In genomic region chr12:87267682-87268081, GRCm38 (mm10) we compare ENCODE assay signal across 8 mouse cellular contexts. TPM values are rescaled to one million over a fixed set of nuclear protein-coding genes. Genes with fewer than 3 reads are reported as not detected.
DNase-seq lines count a peak whose midpoint lies in the region; ATAC-seq and TF ChIP-seq lines count a peak whose summit lies in the region.

No protein-coding gene starts in this region.

- peak overlapping the region; percentile 90 for H3K4me2 ChIP-seq in heart, postnatal 0 days (ENCODE audit: low read depth, low read length)
- H3K4me2 ChIP-seq in limb, embryonic 14.5 days (replicated peaks; ENCODE audit: low read depth, low read length, severe bottlenecking), result peak overlapping the region; percentile 58
- peak overlapping the region; percentile 82 for H3K4me2 ChIP-seq in neural tube, embryonic 12.5 days (replicated peaks)

- peaks cover 25% of the 10 kb centered on the region for H3K79me2 ChIP-seq in MEL (ENCODE audit: control insufficient read depth, insufficient read depth, low read length, poor library complexity)

- peak overlapping the region; percentile 92 for H3K9ac ChIP-seq in MEL (ENCODE audit: control insufficient read depth, low read depth, low read length, poor library complexity, severe bottlenecking)
- H3K9ac ChIP-seq in heart, postnatal 0 days (replicated peaks; ENCODE audit: low read depth, low read length), result no peak overlapping the region; the same call in 1 of the 2 replicates
- peak overlapping the region; percentile 86 for H3K9ac ChIP-seq in limb, embryonic 14.5 days (ENCODE audit: low read depth, low read length, severe bottlenecking)
- peak overlapping the region; percentile 38; the same call in 1 of the 2 replicates for H3K9ac ChIP-seq in neural tube, embryonic 12.5 days

- no peak for TF ChIP-seq POLR2A in MEL (IDR thresholded peaks at IDR 0.05; ENCODE audit: control insufficient read depth in 1 of 2, insufficient read depth in 1 of 2, low read depth in 1 of 2, low read length in 2 of 2, poor library complexity in 1 of 2)
- TF ChIP-seq POLR2A in limb, embryonic 14.5 days (IDR thresholded peaks at IDR 0.05; ENCODE audit: borderline replicate concordance, extremely low read depth, insufficient read depth, insufficient read length), result no peak

- H3K4me1 ChIP-seq in MEL (ENCODE audit: control insufficient read depth in 1 of 2, insufficient read depth in 2 of 2, low read length in 2 of 2), result peaks cover 0 to 7% of the 10 kb centered on the region in 2 experiments; a peak in 3 of 4 replicates
- H3K4me1 ChIP-seq in heart, postnatal 0 days (ENCODE audit: control insufficient read depth, insufficient read depth), result peaks cover 12% of the 10 kb centered on the region
- H3K4me1 ChIP-seq in limb, embryonic 14.5 days (ENCODE audit: control insufficient read depth, insufficient read depth, low read length), result peaks cover 7% of the 10 kb centered on the region
- peaks cover 15% of the 10 kb centered on the region for H3K4me1 ChIP-seq in neural tube, embryonic 12.5 days

- ATAC-seq in heart, postnatal 0 days (ENCODE audit: insufficient read depth, low read depth), result no peak
- ATAC-seq in limb, embryonic 14.5 days (ENCODE audit: low FRiP score, low read depth), result no peak
- ATAC-seq in neural tube, embryonic 12.5 days (ENCODE audit: low FRiP score, low read depth), result no peak

- H3K4me3 ChIP-seq in MEL (ENCODE audit: control insufficient read depth in 1 of 2, insufficient read depth in 1 of 2, low read depth in 2 of 2, low read length in 2 of 2), result peak overlapping the region; percentile 74 to 90
- H3K4me3 ChIP-seq in heart, postnatal 0 days (ENCODE audit: low read depth, low read length), result peak overlapping the region; percentile 92
- peak overlapping the region; percentile 90 for H3K4me3 ChIP-seq in limb, embryonic 14.5 days (replicated peaks; ENCODE audit: low read length)
- H3K4me3 ChIP-seq in neural tube, embryonic 12.5 days, result peak overlapping the region; percentile 61; the same call in 1 of the 2 replicates

- peaks cover 16 to 17% of the 10 kb centered on the region in 2 experiments for H3K36me3 ChIP-seq in MEL (ENCODE audit: control insufficient read depth in 1 of 2, insufficient read depth in 2 of 2, low read length in 2 of 2)
- peaks cover 54% of the 10 kb centered on the region for H3K36me3 ChIP-seq in heart, postnatal 0 days (replicated peaks; ENCODE audit: control insufficient read depth, insufficient read depth, low read length)
- peaks cover 52% of the 10 kb centered on the region for H3K36me3 ChIP-seq in limb, embryonic 14.5 days (ENCODE audit: control insufficient read depth, insufficient read depth, low read length)
- peaks cover 48% of the 10 kb centered on the region for H3K36me3 ChIP-seq in neural tube, embryonic 12.5 days

- TF ChIP-seq CTCF in MEL (IDR thresholded peaks at IDR 0.05 in 2 of 3, conservative IDR thresholded peaks at IDR 0.05 in 1 of 3; ENCODE audit: control insufficient read depth in 1 of 3, insufficient read depth in 1 of 3, low read depth in 2 of 3, low read length in 3 of 3, poor library complexity in 1 of 3, severe bottlenecking in 1 of 3), result peak; percentile 38 to 70 (median 59)
- peak; percentile 49 for TF ChIP-seq CTCF in heart, postnatal 0 days (IDR thresholded peaks at IDR 0.05; ENCODE audit: low read depth)

- H3K9me3 ChIP-seq in MEL (replicated peaks; ENCODE audit: insufficient read depth, low read length), result no peaks in the 10 kb centered on the region
- no peaks in the 10 kb centered on the region for H3K9me3 ChIP-seq in heart, postnatal 0 days (replicated peaks; ENCODE audit: control insufficient read depth, low read length)
- H3K9me3 ChIP-seq in limb, embryonic 14.5 days (ENCODE audit: control insufficient read depth, low read length), result no peaks in the 10 kb centered on the region
- H3K9me3 ChIP-seq in neural tube, embryonic 12.5 days, result no peaks in the 10 kb centered on the region

- TF ChIP-seq RAD21 in MEL (IDR thresholded peaks at IDR 0.05; ENCODE audit: low read depth, low read length), result peak; percentile 54

- H3K27ac ChIP-seq in MEL (ENCODE audit: control insufficient read depth, low read depth, low read length), result 0 out of 2 replicates have a peak overlapping the region, but pooled peaks have one; percentile 18
- H3K27ac ChIP-seq in heart, postnatal 0 days (ENCODE audit: low read depth), result no peak overlapping the region
- no peak overlapping the region for H3K27ac ChIP-seq in limb, embryonic 14.5 days (replicated peaks; ENCODE audit: low read depth, low read length)
- H3K27ac ChIP-seq in neural tube, embryonic 12.5 days, result no peak overlapping the region

- no peaks in the 10 kb centered on the region for H3K27me3 ChIP-seq in MEL (ENCODE audit: control insufficient read depth in 1 of 2, insufficient read depth in 2 of 2, low read length in 2 of 2)
- H3K27me3 ChIP-seq in heart, postnatal 0 days (ENCODE audit: control insufficient read depth, insufficient read depth, low read length), result no peaks in the 10 kb centered on the region
- no peaks in the 10 kb centered on the region for H3K27me3 ChIP-seq in limb, embryonic 14.5 days (ENCODE audit: control insufficient read depth, insufficient read depth, low read length)
- no peaks in the 10 kb centered on the region for H3K27me3 ChIP-seq in neural tube, embryonic 12.5 days (replicated peaks)

- peak; percentile 23 to 52 for DNase-seq in layer of hippocampus, postnatal 10 days (ENCODE audit: low spot score in 2 of 2)
- DNase-seq in layer of hippocampus, adult 11-12 months (ENCODE audit: low spot score), result no peak
- DNase-seq in MEL (ENCODE audit: low read depth, low spot score), result peak; percentile 80
- peak; percentile 18 to 33 for DNase-seq in cerebellum, postnatal 36 days
- peak; percentile 66 for DNase-seq in heart, postnatal 0 days (ENCODE audit: low spot score)
- DNase-seq in limb, embryonic 14.5 days (ENCODE audit: low spot score), result peak; percentile 16
- no peak for DNase-seq in frontal cortex, postnatal 25 days (ENCODE audit: low spot score in 2 of 2)

- WGBS in heart, postnatal 0 days, result 20% methylated on average over 4 of the region's 4 CpGs
- WGBS in limb, embryonic 14.5 days, result 28% methylated on average over 4 of the region's 4 CpGs
- WGBS in neural tube, embryonic 12.5 days, result 38% methylated on average over 4 of the region's 4 CpGs

- TF ChIP-seq EP300 in MEL (IDR thresholded peaks at IDR 0.05; ENCODE audit: low read depth in 1 of 2, low read length in 2 of 2), result no peak
- no peak for TF ChIP-seq EP300 in heart, postnatal 0 days (IDR thresholded peaks at IDR 0.05; ENCODE audit: low read depth)

TF ChIP-seq in MEL, 35 proteins besides CTCF, POLR2A, EP300 and RAD21 (continues in another document):
- no peak for TF ChIP-seq ELF1 (IDR thresholded peaks at IDR 0.05; ENCODE audit: low read depth, low read length)
- TF ChIP-seq TAL1 (IDR thresholded peaks at IDR 0.05; ENCODE audit: low read length), result no peak
- no peak for TF ChIP-seq KAT2A (conservative IDR thresholded peaks at IDR 0.05; ENCODE audit: low read depth, low read length)
- TF ChIP-seq SMC3 (IDR thresholded peaks at IDR 0.05; ENCODE audit: low read depth, low read length), result peak; percentile 48

RNA-seq across cellular contexts. Expression of gene Ahsa1, which starts 1.4 kb away (rescaled TPM):
- total RNA-seq in layer of hippocampus, postnatal 10 days (2021), result 100 to 1,000 TPM; 151 to 153 TPM
- total RNA-seq in MEL (2012; rRNA removed), result 414 and 424 TPM in 2 replicates
- 100 to 1,000 TPM in 1 of 2 experiments, not detected in 1; 403 TPM for polyA plus RNA-seq in MEL (2012; ENCODE audit: insufficient read depth in 1 of 2, insufficient read length in 2 of 2, low read depth in 1 of 2, low replicate concordance in 2 of 2, missing spikeins in 1 of 2)
- total RNA-seq in heart, postnatal 0 days (2014; rRNA removed; ENCODE audit: low replicate concordance), result 80.7 and 93.4 TPM in 2 replicates
- 109 and 113 TPM in 2 replicates for polyA plus RNA-seq in heart, postnatal 0 days (2015; fragmentation: Nextera tagmentation; extraction: Ambion mirVana)
- 120 and 187 TPM in 2 replicates for polyA plus RNA-seq in limb, embryonic 14.5 days (2012; rRNA removed)
- polyA plus RNA-seq in limb, embryonic 14.5 days (2014; fragmentation: Nextera tagmentation; extraction: Ambion mirVana), result 168 and 182 TPM in 2 replicates
- 196 and 197 TPM in 2 replicates for polyA plus RNA-seq in neural tube, embryonic 12.5 days (2016; fragmentation: Nextera tagmentation; extraction: Ambion mirVana)

RNA-seq across cellular contexts. Expression of gene Vipas39, which starts 1.6 kb away (rescaled TPM):
- 10 to 100 TPM; 54.9 to 61.5 TPM for total RNA-seq in layer of hippocampus, postnatal 10 days (2021)
- total RNA-seq in MEL (2012; rRNA removed), result 18.2 and 19.7 TPM in 2 replicates
- 10 to 100 TPM in 1 of 2 experiments, not detected in 1; 23.0 TPM for polyA plus RNA-seq in MEL (2012; ENCODE audit: insufficient read depth in 1 of 2, insufficient read length in 2 of 2, low read depth in 1 of 2, low replicate concordance in 2 of 2, missing spikeins in 1 of 2)
- total RNA-seq in heart, postnatal 0 days (2014; rRNA removed; ENCODE audit: low replicate concordance), result 34.1 and 40.4 TPM in 2 replicates
- 29.2 and 31.4 TPM in 2 replicates for polyA plus RNA-seq in heart, postnatal 0 days (2015; fragmentation: Nextera tagmentation; extraction: Ambion mirVana)
- 44.3 and 45.0 TPM in 2 replicates for polyA plus RNA-seq in limb, embryonic 14.5 days (2012; rRNA removed)
- polyA plus RNA-seq in limb, embryonic 14.5 days (2014; fragmentation: Nextera tagmentation; extraction: Ambion mirVana), result 42.1 and 52.5 TPM in 2 replicates
- 62.0 and 62.8 TPM in 2 replicates for polyA plus RNA-seq in neural tube, embryonic 12.5 days (2016; fragmentation: Nextera tagmentation; extraction: Ambion mirVana)

RNA-seq across cellular contexts. Expression of gene Noxred1, which starts 29.1 kb away (rescaled TPM):
- 1 to 10 TPM; 1.1 to 1.5 TPM for total RNA-seq in layer of hippocampus, postnatal 10 days (2021)
- total RNA-seq in MEL (2012; rRNA removed), result 0.19 and 0.23 TPM in 2 replicates
- polyA plus RNA-seq in MEL (2012; ENCODE audit: insufficient read depth in 1 of 2, insufficient read length in 2 of 2, low read depth in 1 of 2, low replicate concordance in 2 of 2, missing spikeins in 1 of 2), result under 1 TPM in 1 of 2 experiments, not detected in 1; 0.17 TPM
- total RNA-seq in heart, postnatal 0 days (2014; rRNA removed; ENCODE audit: low replicate concordance), result not detected in 2 replicates
- 0.30 and 0.37 TPM in 2 replicates for polyA plus RNA-seq in heart, postnatal 0 days (2015; fragmentation: Nextera tagmentation; extraction: Ambion mirVana)
- 0.80 and 1.5 TPM in 2 replicates for polyA plus RNA-seq in limb, embryonic 14.5 days (2012; rRNA removed)
- polyA plus RNA-seq in limb, embryonic 14.5 days (2014; fragmentation: Nextera tagmentation; extraction: Ambion mirVana), result 0.40 and 0.99 TPM in 2 replicates
- polyA plus RNA-seq in neural tube, embryonic 12.5 days (2016; fragmentation: Nextera tagmentation; extraction: Ambion mirVana), result 1.6 and 1.9 TPM in 2 replicates

RNA-seq across cellular contexts. Expression of gene Ism2, which starts 31.8 kb away (rescaled TPM):
- under 1 TPM; 0.55 to 0.62 TPM for total RNA-seq in layer of hippocampus, postnatal 10 days (2021)
- total RNA-seq in MEL (2012; rRNA removed), result not detected in 2 replicates
- not detected for polyA plus RNA-seq in MEL (2012; ENCODE audit: insufficient read depth in 1 of 2, insufficient read length in 2 of 2, low read depth in 1 of 2, low replicate concordance in 2 of 2, missing spikeins in 1 of 2)
- total RNA-seq in heart, postnatal 0 days (2014; rRNA removed; ENCODE audit: low replicate concordance), result 0.31 TPM in 1 of 2 replicates, not detected in the other
- 0.20 and 0.30 TPM in 2 replicates for polyA plus RNA-seq in heart, postnatal 0 days (2015; fragmentation: Nextera tagmentation; extraction: Ambion mirVana)
- polyA plus RNA-seq in limb, embryonic 14.5 days (2012; rRNA removed), result 0.99 and 1.2 TPM in 2 replicates
- 1.4 TPM in 2 replicates for polyA plus RNA-seq in limb, embryonic 14.5 days (2014; fragmentation: Nextera tagmentation; extraction: Ambion mirVana)
- 0.32 and 0.54 TPM in 2 replicates for polyA plus RNA-seq in neural tube, embryonic 12.5 days (2016; fragmentation: Nextera tagmentation; extraction: Ambion mirVana)

Comparison
In these comparisons a context has a peak if more than half of its experiments do, and no peak if none do; other contexts are left out.
1. DNase-seq: peak in layer of hippocampus, postnatal 10 days (2 of 2), MEL (single experiment), cerebellum, postnatal 36 days (2 of 2), heart, postnatal 0 days (single experiment) and limb, embryonic 14.5 days (single experiment); none in layer of hippocampus, adult 11-12 months (single experiment) and frontal cortex, postnatal 25 days (0 of 2).
2. Peak in every context shown above with its lines, with median percentiles within 50 percentile points of each other: H3K4me3 ChIP-seq and H3K4me2 ChIP-seq.